Mouse (Mus musculus) CD8-positive naive resting alpha-beta T cell, adult 2 months (primary cell): ENCODE results near the gene Rasgrf1.
"Not testable (repeated sequence)": the region's sequence is repeated elsewhere in the genome, so short reads cannot be mapped to it uniquely, and the experiment has no call there.

ENCODE experiments used
- DNase-seq, 2 experiments: peaks; one replicate each; pipeline ENCODE4 v3.0.0; 2022; ENCODE audit warnings: low read depth in 2 of 2, low spot score in 2 of 2

Rasgrf1 gene

GRCm38 (mm10) chr9:90035794-90036193 is 126.1 kb downstream of the Rasgrf1 start:
- no peak for DNase-seq

- DNase-seq: no peak
These were observed 126.6 kb downstream of the Rasgrf1 start for GRCm38 (mm10) chr9:90036313-90036712.

GRCm38 (mm10) chr9:90038535-90038934 is 128.8 kb downstream of the Rasgrf1 start:
- no peak for DNase-seq

- DNase-seq: no peak
These were observed 131.2 kb downstream of the Rasgrf1 start for GRCm38 (mm10) chr9:90040916-90041315.

- no peak for DNase-seq
These were observed 131.8 kb downstream of the Rasgrf1 start for GRCm38 (mm10) chr9:90041556-90041955.

GRCm38 (mm10) chr9:90042906-90043305 is 133.2 kb downstream of the Rasgrf1 start:
- DNase-seq: not testable (repeated sequence)

- DNase-seq: no peak
These were observed 135.5 kb downstream of the Rasgrf1 start for GRCm38 (mm10) chr9:90045191-90045590.

GRCm38 (mm10) chr9:90047937-90048627 is 138.4 kb downstream of the Rasgrf1 start:
- DNase-seq: no peak

- no peak for DNase-seq
These were observed 144.1 kb downstream of the Rasgrf1 start, which contains the start of gene Ctsh for GRCm38 (mm10) chr9:90053852-90054251. TSS of gene Ctsh (plus strand) at chr9:90054152.

- DNase-seq: no peak
These were observed 144.8 kb downstream of the Rasgrf1 start for GRCm38 (mm10) chr9:90054371-90055145.

GRCm38 (mm10) chr9:90055409-90055808 is 145.7 kb downstream of the Rasgrf1 start:
- no peak for DNase-seq

- no peak for DNase-seq
These were observed 146.2 kb downstream of the Rasgrf1 start for GRCm38 (mm10) chr9:90055911-90056310.

GRCm38 (mm10) chr9:90056716-90057115 is 147.0 kb downstream of the Rasgrf1 start:
- no peak for DNase-seq

GRCm38 (mm10) chr9:90059828-90060573 is 150.3 kb downstream of the Rasgrf1 start:
- DNase-seq: no peak

- no peak for DNase-seq
These were observed 150.8 kb downstream of the Rasgrf1 start for GRCm38 (mm10) chr9:90060574-90060875.

- not testable (repeated sequence) for DNase-seq
These were observed 151.2 kb downstream of the Rasgrf1 start for GRCm38 (mm10) chr9:90060932-90061331.

GRCm38 (mm10) chr9:90067341-90067740 is 157.6 kb downstream of the Rasgrf1 start:
- DNase-seq: no peak

GRCm38 (mm10) chr9:90068786-90069185 is 159.1 kb downstream of the Rasgrf1 start:
- no peak for DNase-seq

GRCm38 (mm10) chr9:90069485-90069884 is 159.8 kb downstream of the Rasgrf1 start:
- no peak for DNase-seq

GRCm38 (mm10) chr9:90070174-90070573 is 160.5 kb downstream of the Rasgrf1 start:
- DNase-seq: no peak

GRCm38 (mm10) chr9:90075336-90075735 is 165.6 kb downstream of the Rasgrf1 start:
- no peak for DNase-seq

GRCm38 (mm10) chr9:90076131-90076530 is 166.4 kb downstream of the Rasgrf1 start:
- DNase-seq: no peak
